8 mouse cellular contexts compared by ENCODE assay signal in genomic region chr5:20950855-20951650, GRCm38 (mm10). TPM values are rescaled to one million over a fixed set of nuclear protein-coding genes. Genes with fewer than 3 reads are reported as not detected.
DNase-seq lines count a peak whose midpoint lies in the region; ATAC-seq and TF ChIP-seq lines count a peak whose summit lies in the region.

No protein-coding gene starts in this region.

- peak overlapping the region; percentile 84 for H3K4me2 ChIP-seq in liver, embryonic 14.5 days (ENCODE audit: low read depth)
- peak overlapping the region; percentile 55 for H3K4me2 ChIP-seq in stomach, embryonic 15.5 days

- ATAC-seq in liver, embryonic 14.5 days (ENCODE audit: insufficient read depth): peak; percentile 77
- peak; percentile 72 for ATAC-seq in stomach, embryonic 15.5 days (ENCODE audit: insufficient read depth, low FRiP score, low read depth)

- H3K36me3 ChIP-seq in embryonic facial prominence, embryonic 10.5 days (replicated peaks): no peaks in the 10 kb centered on the region
- peaks cover 2% of the 10 kb centered on the region; the same call in 1 of the 2 replicates for H3K36me3 ChIP-seq in liver, embryonic 14.5 days (replicated peaks; ENCODE audit: control insufficient read depth, insufficient read depth, low read depth)
- H3K36me3 ChIP-seq in stomach, embryonic 15.5 days: no peaks in the 10 kb centered on the region

- no peaks in the 10 kb centered on the region for H3K27me3 ChIP-seq in embryonic facial prominence, embryonic 10.5 days (replicated peaks; ENCODE audit: low read depth, poor library complexity, severe bottlenecking)
- no peaks in the 10 kb centered on the region for H3K27me3 ChIP-seq in liver, embryonic 14.5 days (ENCODE audit: control insufficient read depth, insufficient read depth, low read length)
- H3K27me3 ChIP-seq in stomach, embryonic 15.5 days (replicated peaks): no peaks in the 10 kb centered on the region

- peaks cover 17% of the 10 kb centered on the region for H3K4me1 ChIP-seq in embryonic facial prominence, embryonic 10.5 days
- peaks cover 22 to 35% of the 10 kb centered on the region in 2 experiments for H3K4me1 ChIP-seq in liver, embryonic 14.5 days (replicated peaks; ENCODE audit: control insufficient read depth in 2 of 2, insufficient read depth in 2 of 2, low read length in 1 of 2)
- peaks cover 3% of the 10 kb centered on the region; the same call in 1 of the 2 replicates for H3K4me1 ChIP-seq in stomach, embryonic 15.5 days

- H3K4me3 ChIP-seq in embryonic facial prominence, embryonic 10.5 days: peak overlapping the region; percentile 96
- peak overlapping the region; percentile 87 to 98 for H3K4me3 ChIP-seq in liver, embryonic 14.5 days (ENCODE audit: insufficient read depth in 1 of 2, low read depth in 2 of 2, low read length in 2 of 2)
- H3K4me3 ChIP-seq in stomach, embryonic 15.5 days (replicated peaks): peak overlapping the region; percentile 98

- H3K9me3 ChIP-seq in embryonic facial prominence, embryonic 10.5 days: no peaks in the 10 kb centered on the region
- H3K9me3 ChIP-seq in liver, embryonic 14.5 days (ENCODE audit: control insufficient read depth, low read length): no peaks in the 10 kb centered on the region
- H3K9me3 ChIP-seq in stomach, embryonic 15.5 days: no peaks in the 10 kb centered on the region

- peak overlapping the region; percentile 96 for H3K9ac ChIP-seq in liver, embryonic 14.5 days (replicated peaks)
- H3K9ac ChIP-seq in stomach, embryonic 15.5 days: peak overlapping the region; percentile 84

- under 1% methylated on average over 88 of the region's 88 CpGs for WGBS in embryonic facial prominence, embryonic 10.5 days
- under 1% methylated on average over 66 of the region's 88 CpGs for WGBS in liver, embryonic 14.5 days (ENCODE audit: insufficient replicate concordance)
- under 1% methylated on average over 88 of the region's 88 CpGs for WGBS in stomach, embryonic 15.5 days

- peak; percentile 56 to 72 for DNase-seq in left cerebral cortex, adult 18-20 months (ENCODE audit: low spot score in 2 of 2)
- DNase-seq in left cerebral cortex, adult 11 months (ENCODE audit: low spot score): no peak
- peak; percentile 77 for DNase-seq in embryonic facial prominence, embryonic 10.5 days (ENCODE audit: low spot score)
- peak; percentile 96 for DNase-seq in heart, adult 11 months
- DNase-seq in kidney, adult 9 months: peak; percentile 37
- DNase-seq in liver, embryonic 14.5 days (ENCODE audit: low read depth in 3 of 3, low spot score in 3 of 3): peak in 1 of 3 experiments; percentile 42
- peak; percentile 70 for DNase-seq in neural tube, embryonic 10.5 days (ENCODE audit: extremely low spot score, low spot score)

- no peak for TF ChIP-seq CTCF in liver, embryonic 14.5 days (IDR thresholded peaks at IDR 0.05; ENCODE audit: low read depth)

- TF ChIP-seq EP300 in liver, embryonic 14.5 days (IDR thresholded peaks at IDR 0.05; ENCODE audit: low read depth): no peak

- peak overlapping the region; percentile 99 for H3K27ac ChIP-seq in embryonic facial prominence, embryonic 10.5 days (replicated peaks)
- H3K27ac ChIP-seq in liver, embryonic 14.5 days: peak overlapping the region; percentile 86
- peak overlapping the region; percentile 99 for H3K27ac ChIP-seq in stomach, embryonic 15.5 days

RNA-seq across cellular contexts. Expression of gene Rsbn1l, which starts 5.1 kb away (rescaled TPM):
- total RNA-seq in left cerebral cortex, adult 18-20 months (2021): 10 to 100 TPM; 19.1 to 21.2 TPM
- polyA plus RNA-seq in embryonic facial prominence, embryonic 10.5 days (2016; fragmentation: Nextera tagmentation; extraction: Ambion mirVana): 4.7 and 5.0 TPM in 2 replicates
- 3.5 and 4.6 TPM in 2 replicates for polyA plus RNA-seq in liver, embryonic 14.5 days (2012; rRNA removed)
- polyA plus RNA-seq in liver, embryonic 14.5 days (2014; fragmentation: Nextera tagmentation; extraction: Ambion mirVana): 3.7 and 4.2 TPM in 2 replicates
- polyA plus RNA-seq in stomach, embryonic 15.5 days (2015; fragmentation: Nextera tagmentation; extraction: Ambion mirVana): 5.2 and 5.4 TPM in 2 replicates
